Mouse (Mus musculus) embryonic facial prominence, embryonic 14.5 days (tissue): ENCODE measurements around the gene Garnl3. TPM values are rescaled to one million over a fixed set of nuclear protein-coding genes. Genes with fewer than 3 reads are reported as not detected.
A peak's percentile ranks its signal among the peaks of the same experiment; 100 is the strongest.
"Not testable (repeated sequence)": the region's sequence is repeated elsewhere in the genome, so short reads cannot be mapped to it uniquely, and the experiment has no call there.

Experiments
- ATAC-seq: fragments of 200-750 bp; cut with Nextera tagmentation; 2 replicates; pipeline ENCODE4 v1.8.0; 2017; ENCODE audit warnings: low read depth, moderate number of reproducible peaks, moderate TSS enrichment
- DNase-seq: peaks from one replicate; pipeline ENCODE4 v3.0.0-alpha.2; 2015; ENCODE audit warnings: low spot score
- H3K27ac ChIP-seq: fragments of 300-500 bp; sonication (generic); replicated peaks from 2 replicates; pipeline ENCODE4 v1.5.1; 2014; ENCODE audit warnings: low read depth, mild to moderate bottlenecking, low read length, moderate library complexity
- H3K27me3 ChIP-seq: fragments of 300-500 bp; sonication (generic); replicated peaks from 2 replicates; pipeline ENCODE4 v1.6.1; 2014; ENCODE audit warnings: low read length; ENCODE audit not compliant: control insufficient read depth, insufficient read depth
- H3K36me3 ChIP-seq: fragments of 300-500 bp; sonication (generic); 2 replicates; pipeline ENCODE4 v1.6.1; 2014; ENCODE audit warnings: low read length, mixed read lengths; ENCODE audit not compliant: control insufficient read depth, insufficient read depth
- H3K4me1 ChIP-seq: fragments of 300-500 bp; sonication (generic); 2 replicates; pipeline ENCODE4 v1.6.1; 2014; ENCODE audit warnings: antibody characterized with exemption, low read length; ENCODE audit not compliant: control insufficient read depth, insufficient read depth
- H3K4me2 ChIP-seq: fragments of 300-500 bp; sonication (generic); 2 replicates; pipeline ENCODE4 v1.6.1; 2014; ENCODE audit warnings: low read depth, mild to moderate bottlenecking, low read length, moderate library complexity, mixed read lengths
- H3K4me3 ChIP-seq: fragments of 300-500 bp; sonication (generic); 2 replicates; pipeline ENCODE4 v1.5.1; 2014; ENCODE audit warnings: low read depth, mild to moderate bottlenecking, low read length
- H3K9ac ChIP-seq: fragments of 300-500 bp; sonication (generic); 2 replicates; pipeline ENCODE4 v1.6.1; 2014; ENCODE audit warnings: low read depth, mild to moderate bottlenecking, low read length, moderate library complexity, mixed read lengths
- H3K9me3 ChIP-seq: fragments of 300-500 bp; sonication (generic); 2 replicates; pipeline ENCODE4 v1.6.1; 2016; ENCODE audit warnings: low read length; ENCODE audit not compliant: control insufficient read depth
- WGBS: fragments of 180-500 bp; shearing (Covaris S2); extraction: QIAGEN DNeasy Blood & Tissue Kit; methylation state at CpG from one replicate; pipeline ENCODE4 v1.1.7; 2014; 5-methylcytosine and 5-hydroxymethylcytosine counted together
- polyA plus RNA-seq: library from polyadenylated mRNA; unstranded; fragments of >200 nt; fragmentation: Nextera tagmentation; extraction: Ambion mirVana; gene quantifications from 2 replicates; pipeline ENCODE4 v1.2.1, GENCODE M21; 2014

Garnl3 gene
- polyA plus RNA-seq, 1 experiment from 2014 or later, result 12.4 TPM

- H3K9ac ChIP-seq, result peak overlapping the region; percentile 79
- H3K36me3 ChIP-seq, result no peaks in the 10 kb centered on the region
- peak overlapping the region; percentile 99 for H3K4me2 ChIP-seq
- 4% methylated on average over 10 of the region's 10 CpGs for WGBS
- peak overlapping the region; percentile 78 for H3K4me3 ChIP-seq
- H3K9me3 ChIP-seq, result no peaks in the 10 kb centered on the region
- H3K27me3 ChIP-seq, result peaks cover 20% of the 10 kb centered on the region
- H3K4me1 ChIP-seq, result peaks cover 7% of the 10 kb centered on the region; the same call in 1 of the 2 replicates
- no peak for ATAC-seq
- H3K27ac ChIP-seq, result no peak overlapping the region
- DNase-seq, result peak; percentile 7
Observed at GRCm38 (mm10) chr2:33129696-33130095, 1.8 kb downstream of the Garnl3 start.

DNA sequence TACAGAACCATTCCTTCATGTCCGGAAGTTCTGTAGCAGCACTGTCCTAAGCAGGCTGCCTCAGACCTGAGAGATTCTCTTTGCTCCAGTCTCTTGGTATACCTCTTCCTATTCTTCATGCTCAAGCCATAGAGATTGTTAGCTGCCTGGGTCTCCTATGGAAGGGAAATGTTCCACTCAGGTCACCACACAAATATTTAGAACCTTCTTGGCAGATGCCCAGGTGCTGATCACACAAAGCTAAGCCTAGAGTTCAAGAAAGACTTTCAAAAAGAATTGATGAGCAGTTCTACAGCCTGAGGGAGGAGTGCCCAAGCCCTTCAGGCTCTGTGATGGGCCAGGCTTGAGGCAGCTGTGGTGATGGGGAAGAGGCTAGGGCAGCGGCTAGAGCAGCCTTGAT is 2.4 kb downstream of the Garnl3 start:
- peak overlapping the region; percentile 99; the same call in 1 of the 2 replicates for H3K4me2 ChIP-seq
- no peaks in the 10 kb centered on the region for H3K36me3 ChIP-seq
- no peak overlapping the region for H3K4me3 ChIP-seq
- H3K9ac ChIP-seq, result no peak overlapping the region
- no peaks in the 10 kb centered on the region for H3K9me3 ChIP-seq
- WGBS, result 64% methylated on average over 2 of the region's 2 CpGs
- H3K4me1 ChIP-seq, result peaks cover 7% of the 10 kb centered on the region; the same call in 1 of the 2 replicates
- no peak for ATAC-seq
- peaks cover 18% of the 10 kb centered on the region for H3K27me3 ChIP-seq
- DNase-seq, result no peak
- no peak overlapping the region for H3K27ac ChIP-seq

- H3K4me1 ChIP-seq, result peaks cover 7% of the 10 kb centered on the region; the same call in 1 of the 2 replicates
- H3K27ac ChIP-seq, result no peak overlapping the region
- no peak overlapping the region for H3K9ac ChIP-seq
- WGBS, result 71% methylated on average over 2 of the region's 2 CpGs
- no peak overlapping the region for H3K4me3 ChIP-seq
- H3K4me2 ChIP-seq, result no peak overlapping the region
- no peaks in the 10 kb centered on the region for H3K9me3 ChIP-seq
- peaks cover 6% of the 10 kb centered on the region for H3K27me3 ChIP-seq
- no peak for DNase-seq
- no peaks in the 10 kb centered on the region for H3K36me3 ChIP-seq
- ATAC-seq, result no peak
Observed at GRCm38 (mm10) chr2:33127271-33127670, 4.2 kb downstream of the Garnl3 start.

- Histone ChIP-seq H3K36me3 (no peaks in the 10 kb centered on the region), H3K9ac (no peak overlapping the region), H3K27me3 (no peaks in the 10 kb centered on the region), H3K9me3 (no peaks in the 10 kb centered on the region), H3K27ac (no peak overlapping the region; the same call in 1 of the 2 replicates), H3K4me2 (no peak overlapping the region), H3K4me3 (no peak overlapping the region), H3K4me1 (no peaks in the 10 kb centered on the region; the same call in none of the 2 replicates)
- ATAC-seq (peak; percentile 41; the same call in 1 of the 2 replicates), DNase-seq (peak; percentile 40)
- WGBS, result 47% methylated on average over 6 of the region's 6 CpGs
Observed at GRCm38 (mm10) chr2:33122856-33123255, 8.6 kb downstream of the Garnl3 start.

- Histone ChIP-seq H3K4me1 (no peaks in the 10 kb centered on the region), H3K27ac (no peak overlapping the region)
- WGBS, result 86% methylated on average over 8 of the region's 8 CpGs
Observed at GRCm38 (mm10) chr2:33100536-33100935, 30.9 kb downstream of the Garnl3 start.

DNA sequence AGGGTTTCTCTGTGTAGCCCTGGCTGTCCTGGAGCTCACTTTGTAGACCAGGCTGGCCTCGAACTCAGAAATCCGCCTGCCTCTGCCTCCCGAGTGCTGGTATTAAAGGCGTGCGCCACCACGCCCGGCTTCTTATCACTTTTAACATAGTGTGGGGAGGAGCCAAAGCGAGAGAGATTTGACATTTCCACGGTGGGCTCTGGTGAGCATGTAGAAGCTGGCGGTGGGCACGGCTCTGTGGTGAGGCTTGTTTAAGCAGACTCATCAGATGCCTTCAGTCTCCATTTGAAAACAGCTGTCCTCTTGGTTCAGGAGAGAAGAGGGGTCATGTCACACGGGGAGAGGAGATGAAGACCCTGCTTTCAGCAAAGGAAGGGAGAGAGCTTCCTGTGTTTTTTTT is 34.1 kb downstream of the Garnl3 start:
- H3K9ac ChIP-seq, H3K9me3 ChIP-seq, ATAC-seq, H3K27me3 ChIP-seq, H3K36me3 ChIP-seq, H3K4me3 ChIP-seq, H3K4me2 ChIP-seq, H3K27ac ChIP-seq, DNase-seq, H3K4me1 ChIP-seq: not testable (repeated sequence)
- 92% methylated on average over 12 of the region's 12 CpGs for WGBS

More at GRCm38 (mm10) chr2:33100536-33100935, 30.9 kb downstream of the Garnl3 start:
- ATAC-seq (no peak), DNase-seq (no peak)
- no peak overlapping the region for H3K9ac ChIP-seq
- H3K9me3 ChIP-seq, result no peaks in the 10 kb centered on the region
- H3K4me2 ChIP-seq, result no peak overlapping the region
- no peaks in the 10 kb centered on the region for H3K36me3 ChIP-seq
- H3K27me3 ChIP-seq, result no peaks in the 10 kb centered on the region
- no peak overlapping the region for H3K4me3 ChIP-seq

DNA sequence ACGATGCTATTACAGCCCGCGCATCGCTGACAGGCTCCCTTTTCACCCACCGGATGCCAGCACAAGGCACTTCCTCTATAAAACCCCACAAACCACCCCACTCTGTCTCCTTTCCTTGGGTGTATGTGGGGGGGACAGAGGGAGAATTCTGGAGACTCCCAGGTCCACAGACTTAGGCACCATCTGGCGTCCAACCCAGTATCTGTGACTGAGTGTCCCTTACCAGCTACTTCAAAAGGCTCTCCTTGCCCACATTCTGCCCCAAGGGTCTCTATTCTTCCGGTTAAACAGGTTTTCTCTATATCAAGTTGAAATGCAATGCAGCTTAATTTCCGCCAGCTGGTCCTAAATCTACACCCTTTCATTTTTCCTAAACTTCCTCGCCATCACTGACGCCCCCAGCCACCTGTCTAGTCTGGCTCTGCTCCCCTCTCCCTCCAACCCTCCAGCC is 36.2 kb downstream of the Garnl3 start:
- peak; percentile 59 for DNase-seq
- no peak overlapping the region for H3K4me2 ChIP-seq
- no peaks in the 10 kb centered on the region for H3K4me1 ChIP-seq
- ATAC-seq, result peak; percentile 47; the same call in 1 of the 2 replicates
- no peak overlapping the region for H3K4me3 ChIP-seq
- WGBS, result 46% methylated on average over 10 of the region's 10 CpGs
- no peaks in the 10 kb centered on the region for H3K27me3 ChIP-seq
- H3K27ac ChIP-seq, result no peak overlapping the region
- no peak overlapping the region for H3K9ac ChIP-seq
- H3K36me3 ChIP-seq, result no peaks in the 10 kb centered on the region
- H3K9me3 ChIP-seq, result no peaks in the 10 kb centered on the region

GRCm38 (mm10) chr2:33090620-33091520 is 40.6 kb downstream of the Garnl3 start:
- no peaks in the 10 kb centered on the region for H3K4me1 ChIP-seq
- WGBS, result 74% methylated on average over 8 of the region's 8 CpGs
- ATAC-seq, result no peak
- no peaks in the 10 kb centered on the region for H3K27me3 ChIP-seq
- H3K4me3 ChIP-seq, result no peak overlapping the region
- H3K9ac ChIP-seq, result no peak overlapping the region
- H3K9me3 ChIP-seq, result no peaks in the 10 kb centered on the region
- no peak overlapping the region for H3K27ac ChIP-seq
- no peaks in the 10 kb centered on the region for H3K36me3 ChIP-seq
- peak; percentile 27 for DNase-seq
- H3K4me2 ChIP-seq, result no peak overlapping the region
